Mouse (Mus musculus): Measurements from ENCODE around the gene Gdf3. TPM values are rescaled to one million over a fixed set of nuclear protein-coding genes. Genes with fewer than 3 reads are reported as not detected.
"Not testable (repeated sequence)": the region's sequence is repeated elsewhere in the genome, so short reads cannot be mapped to it uniquely, and the experiment has no call there.

Gene Gdf3
- under 1 TPM; 0.20 to 0.37 TPM for polyA plus RNA-seq (2017; shearing (Covaris generic))

DNA sequence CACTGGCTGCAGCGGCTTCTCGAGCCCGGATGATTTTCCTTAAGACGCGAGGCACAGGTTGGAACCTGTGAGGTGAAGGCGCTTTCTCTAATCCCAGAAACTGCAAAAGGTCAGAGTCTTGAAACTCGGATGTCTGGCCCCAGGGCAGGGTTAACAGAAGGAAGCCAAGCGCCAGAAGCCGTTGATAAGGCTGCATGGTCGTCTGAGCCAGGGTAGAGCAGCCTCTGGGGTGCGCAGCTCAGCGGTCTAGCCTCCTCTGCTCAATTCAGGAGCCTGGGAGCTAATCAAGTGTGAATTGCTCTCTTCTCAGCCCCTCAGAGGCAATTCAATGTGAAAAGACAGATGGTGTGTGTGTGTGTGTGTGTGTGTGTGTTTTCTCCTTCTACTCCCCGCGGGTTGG lies at the start of gene Gdf3:
Gene Gdf3 (minus strand): TSS at position 317 of the 400 bp plus-strand sequence.
- ATAC-seq = no peak

DNA sequence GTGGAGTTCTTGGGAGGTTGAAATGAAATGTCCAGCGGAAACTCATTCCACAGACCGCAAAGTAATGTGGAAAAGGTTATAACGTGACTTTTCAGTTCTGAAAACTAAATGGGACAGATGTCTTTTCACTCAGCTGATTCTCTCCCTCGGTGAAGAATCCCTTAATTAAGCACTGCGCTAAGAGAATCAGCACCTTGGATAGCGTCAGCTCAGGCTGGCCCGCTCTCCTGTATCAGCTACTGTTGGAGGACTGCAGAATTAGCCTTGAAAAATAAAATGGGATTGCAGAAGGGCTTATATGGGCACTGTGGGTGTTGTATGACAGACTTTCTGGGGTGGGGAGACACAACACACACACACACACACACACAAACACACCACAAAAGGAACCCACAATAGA lies 49.7 kb upstream of the Gdf3 start:
- ATAC-seq = no peak

DNA sequence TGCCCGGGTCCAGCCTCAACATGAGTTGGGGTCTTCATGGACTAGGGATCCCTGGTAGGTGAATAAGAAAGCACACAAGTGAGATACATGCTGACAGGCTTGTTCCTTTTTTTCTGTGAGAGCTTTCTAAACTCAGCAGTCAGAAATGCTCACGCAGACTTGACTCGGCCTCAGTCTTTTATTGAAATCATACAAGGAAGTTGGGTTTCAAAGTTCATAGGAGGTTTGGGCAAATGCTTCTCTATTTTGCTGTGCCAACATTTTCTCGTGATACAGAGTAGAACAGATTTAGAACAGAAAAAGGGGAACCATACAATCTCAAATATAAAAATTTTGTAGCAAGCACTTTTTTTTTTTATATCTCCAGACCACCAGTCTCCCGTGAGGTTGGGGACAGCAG lies 47.7 kb upstream of the Gdf3 start:
- ATAC-seq = no peak

DNA sequence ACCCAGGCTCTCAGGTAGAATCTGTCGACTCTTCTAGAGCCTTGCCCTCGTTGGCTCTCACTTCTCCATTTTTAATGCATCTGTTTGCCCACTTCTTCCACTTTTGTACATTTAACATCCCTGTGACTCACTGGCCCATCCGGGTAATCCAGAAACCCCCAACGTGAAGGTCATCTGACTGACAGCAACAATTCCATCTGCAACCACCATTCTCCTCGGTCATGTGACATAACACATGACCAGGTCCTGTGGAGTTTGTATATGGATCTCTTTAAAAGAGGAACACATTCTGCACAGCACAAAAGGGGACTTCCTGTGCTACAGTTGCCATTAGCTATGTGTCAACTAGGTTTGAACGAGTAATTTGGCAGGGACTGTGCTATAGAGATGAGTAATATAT lies 44.4 kb upstream of the Gdf3 start:
- no peak for ATAC-seq

GRCm38 (mm10) chr6:122650398-122650980 lies 40.6 kb upstream of the Gdf3 start:
- ATAC-seq = no peak

GRCm38 (mm10) chr6:122649903-122650302 lies 40.0 kb upstream of the Gdf3 start:
- ATAC-seq = no peak

DNA sequence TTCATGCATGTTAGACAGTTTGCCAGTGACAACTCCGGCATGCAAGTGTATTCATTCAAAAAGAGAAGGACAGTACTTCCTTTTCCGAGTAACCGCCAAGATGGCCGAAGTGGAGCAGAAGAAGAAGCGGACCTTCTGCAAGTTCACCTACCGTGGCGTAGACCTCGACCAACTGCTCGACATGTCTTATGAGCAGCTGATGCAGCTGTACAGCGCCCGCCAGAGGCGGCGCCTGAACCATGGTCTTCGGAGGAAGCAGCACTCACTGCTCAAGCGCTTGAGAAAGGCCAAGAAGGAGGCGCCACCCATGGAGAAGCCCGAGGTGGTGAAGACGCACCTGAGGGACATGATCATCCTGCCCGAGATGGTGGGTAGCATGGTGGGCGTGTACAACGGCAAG lies 34.3 kb upstream of the Gdf3 start:
- ATAC-seq = not testable (repeated sequence)

- ATAC-seq = not testable (repeated sequence)
These were observed 27.7 kb upstream of the Gdf3 start for GRCm38 (mm10) chr6:122637566-122637965.

DNA sequence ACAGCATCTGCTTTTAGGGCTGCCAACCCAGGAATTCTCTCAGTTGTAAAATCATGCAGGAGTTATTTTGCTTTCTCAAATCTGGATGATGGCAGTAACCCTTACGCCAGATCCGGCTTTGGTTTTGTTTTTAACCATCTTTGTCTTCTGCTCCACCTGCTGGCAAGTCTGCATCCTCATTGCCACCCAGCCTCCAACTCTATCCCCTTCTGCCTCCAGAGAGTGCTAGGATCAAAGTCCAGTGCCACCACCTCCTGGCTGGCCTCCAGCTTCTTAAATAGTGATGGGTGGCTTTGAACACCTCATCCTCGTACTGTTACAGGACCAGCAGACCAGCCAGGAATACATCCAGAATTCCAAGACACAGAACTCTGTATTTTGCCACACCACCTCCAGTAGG lies 26.8 kb upstream of the Gdf3 start:
- ATAC-seq = no peak

DNA sequence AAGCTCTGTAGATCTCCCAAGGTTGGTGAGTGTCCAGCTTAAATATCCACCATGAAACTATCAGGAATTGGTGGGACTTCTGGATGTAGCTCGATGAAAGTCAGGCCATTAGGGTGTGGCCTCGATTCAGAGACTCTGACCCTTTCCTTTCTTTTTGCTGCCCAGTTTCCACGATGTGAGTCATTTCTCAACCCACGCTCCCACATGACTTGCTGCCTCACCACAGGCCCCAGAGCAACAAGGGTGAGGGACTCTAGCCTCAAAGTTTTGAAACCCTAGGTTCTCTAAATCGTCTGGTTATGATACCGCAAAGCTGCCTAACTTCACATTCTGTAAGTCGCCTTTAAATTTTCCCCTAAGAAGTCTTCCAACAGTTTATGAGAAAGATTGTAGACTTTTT lies 25.4 kb upstream of the Gdf3 start:
- no peak for ATAC-seq

GRCm38 (mm10) chr6:122633411-122633810 lies 23.5 kb upstream of the Gdf3 start:
- no peak for ATAC-seq

DNA sequence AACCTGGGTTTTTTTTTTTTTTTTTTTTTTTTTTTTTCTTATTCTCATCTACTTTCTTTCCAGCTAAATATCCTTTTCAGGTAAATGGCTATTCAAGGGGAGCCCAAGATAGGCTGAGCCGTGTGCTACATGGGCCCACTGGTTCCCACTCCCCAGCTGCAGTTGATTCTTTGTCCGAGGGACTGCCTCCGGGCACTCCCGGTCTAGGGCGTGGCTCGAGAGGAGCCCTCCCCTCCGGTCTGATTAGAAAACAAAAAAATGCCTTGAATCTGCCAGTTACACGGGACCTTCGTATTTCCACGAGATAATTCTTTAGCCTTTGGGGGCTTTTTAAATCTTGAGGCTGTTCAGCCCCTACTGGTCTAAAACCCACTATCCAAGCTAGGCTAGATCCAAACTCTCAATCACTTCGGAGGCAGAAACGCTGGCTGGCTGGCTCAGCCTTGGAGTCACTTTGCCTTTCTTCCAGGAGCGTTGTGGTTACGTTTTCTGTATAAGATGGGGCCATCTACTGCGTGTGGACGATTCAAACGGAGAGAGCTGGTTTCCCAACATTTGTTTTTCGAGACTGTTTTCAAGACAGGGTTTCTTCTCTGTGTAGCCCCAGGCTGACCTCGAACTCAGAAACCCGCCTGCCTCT lies 17.7 kb upstream of the Gdf3 start:
- ATAC-seq = no peak

GRCm38 (mm10) chr6:122626110-122626509 lies 16.2 kb upstream of the Gdf3 start, which contains the start of gene Dppa3:
Gene Dppa3 (plus strand): TSS chr6:122626410.
- no peak for ATAC-seq

GRCm38 (mm10) chr6:122625156-122625555 lies 15.3 kb upstream of the Gdf3 start:
- no peak for ATAC-seq

GRCm38 (mm10) chr6:122624480-122624879 lies 14.6 kb upstream of the Gdf3 start:
- ATAC-seq = no peak

GRCm38 (mm10) chr6:122621066-122621465 lies 11.2 kb upstream of the Gdf3 start:
- ATAC-seq = no peak

DNA sequence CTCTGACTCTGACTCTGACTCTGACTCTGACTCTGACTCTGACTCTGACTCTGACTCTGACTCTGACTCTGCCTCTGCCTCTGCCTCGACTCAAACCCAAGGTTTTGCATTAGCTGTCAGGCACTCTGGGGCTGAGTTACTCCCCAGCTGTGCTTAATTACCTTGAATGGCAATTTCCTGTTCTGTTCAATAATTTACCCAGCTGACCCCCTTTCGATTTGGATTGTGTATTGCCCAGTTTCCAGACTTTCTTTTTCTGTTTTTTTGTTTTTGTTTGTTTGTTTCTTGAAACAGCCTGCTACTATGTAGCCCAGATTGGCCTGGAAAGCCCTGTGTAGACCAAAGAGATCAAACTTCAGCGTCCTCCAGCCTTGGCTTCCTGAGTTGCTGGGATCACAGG lies 6.1 kb upstream of the Gdf3 start:
- ATAC-seq = no peak

GRCm38 (mm10) chr6:122614047-122614446 lies 4.2 kb upstream of the Gdf3 start:
- ATAC-seq = no peak

- ATAC-seq = no peak
These were observed 2.5 kb upstream of the Gdf3 start for GRCm38 (mm10) chr6:122612426-122612825.

- no peak for ATAC-seq
These were observed 534 bp downstream of the Gdf3 start for GRCm38 (mm10) chr6:122609377-122609728.

DNA sequence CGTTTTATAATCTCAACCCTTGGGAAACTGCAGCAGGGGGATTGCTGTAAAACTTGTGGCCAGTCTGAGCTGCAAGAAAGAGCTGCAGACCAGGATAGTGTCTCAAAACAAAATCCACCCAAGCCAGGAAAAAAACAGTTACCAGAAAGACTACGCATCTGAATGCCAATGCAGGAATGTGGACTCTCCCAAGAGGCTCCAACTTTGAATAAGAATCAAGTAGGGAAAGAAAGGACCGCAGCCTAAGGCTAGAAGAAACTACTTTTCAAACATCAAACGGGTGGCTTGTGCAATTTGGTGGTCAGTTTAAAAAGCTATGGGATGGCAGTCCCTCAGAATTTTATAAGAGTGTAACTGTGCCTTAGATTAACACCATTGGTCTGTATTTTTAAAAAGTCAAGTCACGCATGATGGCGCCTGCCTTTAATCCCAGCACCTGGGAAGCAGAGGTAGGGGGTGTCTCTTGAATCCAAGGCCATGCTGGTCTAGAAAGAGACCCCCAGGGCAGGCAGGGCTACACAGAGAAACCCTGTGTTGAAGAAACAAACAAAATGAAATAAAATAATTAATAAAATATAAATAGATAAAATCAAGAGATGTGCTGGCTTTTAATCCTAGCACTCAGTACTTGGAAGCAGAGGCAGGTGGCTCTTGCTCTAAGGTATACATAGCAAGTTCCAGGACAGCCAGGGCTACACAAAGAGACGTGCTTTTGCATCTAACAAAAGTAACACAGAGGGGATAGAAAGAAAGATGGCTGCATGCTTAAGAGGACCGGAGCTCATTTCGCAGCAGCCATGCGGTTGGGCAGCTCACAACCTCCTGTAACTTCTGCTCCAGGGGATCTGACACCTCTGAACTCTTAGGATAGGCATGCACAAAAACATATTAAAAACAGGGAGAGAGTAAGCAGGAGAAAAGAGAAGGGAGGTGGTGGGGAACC lies 1.2 kb downstream of the Gdf3 start:
- ATAC-seq = no peak

DNA sequence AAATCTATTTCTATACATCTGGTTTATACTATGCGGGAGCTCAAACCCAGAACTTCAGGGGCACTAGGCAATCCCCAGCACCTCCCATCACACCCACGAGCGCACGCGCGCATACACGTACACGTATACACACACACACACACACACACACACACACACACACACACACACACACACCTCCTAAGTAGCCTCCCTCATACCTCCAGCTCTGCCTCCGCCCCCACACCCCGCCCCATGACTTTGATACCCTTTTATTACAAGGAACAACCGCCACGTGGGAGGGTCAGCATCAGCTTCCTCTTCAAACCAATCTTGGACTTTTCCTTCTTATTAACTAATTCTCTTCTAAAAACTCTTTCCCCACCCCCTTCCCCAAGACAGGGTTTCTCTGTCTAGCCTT lies 2.2 kb downstream of the Gdf3 start:
- no peak for ATAC-seq

GRCm38 (mm10) chr6:122606661-122607060 lies 3.2 kb downstream of the Gdf3 start:
- no peak for ATAC-seq

DNA sequence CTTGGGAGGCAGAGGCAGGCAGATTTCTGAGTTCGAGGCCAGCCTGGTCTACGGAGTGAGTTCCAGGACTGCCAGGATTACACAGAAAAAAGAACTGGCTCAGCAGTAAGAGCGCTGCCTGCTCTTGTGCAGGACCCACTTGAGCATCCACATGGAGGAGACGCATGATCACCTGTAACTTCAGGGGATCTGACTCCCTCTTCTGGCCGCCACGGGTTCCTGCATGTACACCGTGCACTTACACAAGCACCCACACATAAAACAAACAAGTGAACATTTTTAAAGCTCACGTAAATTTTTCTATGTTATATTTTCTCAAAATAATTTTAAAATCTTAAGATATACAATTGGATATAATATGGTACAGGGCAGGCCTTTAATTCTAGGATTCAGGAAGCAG lies 4.4 kb downstream of the Gdf3 start:
- ATAC-seq = no peak
